Mouse (Mus musculus): ENCODE results near the gene Cpa2. TPM values are rescaled to one million over a fixed set of nuclear protein-coding genes. Genes with fewer than 3 reads are reported as not detected.

Gene Cpa2
- polyA plus RNA-seq, 1 experiment from 2014 or later = 22.8 TPM

GRCm38 (mm10) chr6:30538240-30538639 is 3.1 kb upstream of the Cpa2 start:
- Histone ChIP-seq H3K36me3 (no peaks in the 10 kb centered on the region), H3K4me3 (no peak overlapping the region), H3K4me1 (peaks cover 22% of the 10 kb centered on the region), H3K27me3 (ENCODE audit: low read depth, poor library complexity, severe bottlenecking) (no peaks in the 10 kb centered on the region), H3K9me3 (replicated peaks) (no peaks in the 10 kb centered on the region), H3K27ac (replicated peaks) (peak overlapping the region; percentile 28)
- DNase-seq (ENCODE audit: low spot score) = no peak
- 68% methylated on average over 10 of the region's 10 CpGs for WGBS

- Histone ChIP-seq H3K27ac (replicated peaks) (peak overlapping the region; percentile 28), H3K4me1 (peaks cover 27% of the 10 kb centered on the region), H3K9me3 (replicated peaks) (no peaks in the 10 kb centered on the region), H3K36me3 (no peaks in the 10 kb centered on the region), H3K4me3 (no peak overlapping the region), H3K27me3 (ENCODE audit: low read depth, poor library complexity, severe bottlenecking) (no peaks in the 10 kb centered on the region)
- 82% methylated on average over 5 of the region's 5 CpGs for WGBS
- DNase-seq (ENCODE audit: low spot score) = no peak
Measured at GRCm38 (mm10) chr6:30538800-30539199, 2.6 kb upstream of the Cpa2 start.

- no peak for DNase-seq (ENCODE audit: low spot score)
- 74% methylated on average over 6 of the region's 6 CpGs for WGBS
- H3K27me3 ChIP-seq (ENCODE audit: low read depth, poor library complexity, severe bottlenecking) = no peaks in the 10 kb centered on the region
- no peaks in the 10 kb centered on the region for H3K9me3 ChIP-seq (replicated peaks)
- H3K36me3 ChIP-seq = no peaks in the 10 kb centered on the region
- peak overlapping the region; percentile 58; the same call in 1 of the 2 replicates for H3K27ac ChIP-seq (replicated peaks)
- no peak overlapping the region for H3K4me3 ChIP-seq
- peaks cover 58% of the 10 kb centered on the region for H3K4me1 ChIP-seq
Measured at GRCm38 (mm10) chr6:30542277-30542676, 895 bp downstream of the Cpa2 start.

- DNase-seq (ENCODE audit: low spot score) = no peak
- H3K9me3 ChIP-seq (replicated peaks) = no peaks in the 10 kb centered on the region
- H3K36me3 ChIP-seq = no peaks in the 10 kb centered on the region
- 62% methylated on average over 12 of the region's 12 CpGs for WGBS
- H3K4me3 ChIP-seq = no peak overlapping the region
- peaks cover 63% of the 10 kb centered on the region for H3K4me1 ChIP-seq
- H3K27ac ChIP-seq (replicated peaks) = peak overlapping the region; percentile 75
- H3K27me3 ChIP-seq (ENCODE audit: low read depth, poor library complexity, severe bottlenecking) = no peaks in the 10 kb centered on the region
Measured at GRCm38 (mm10) chr6:30543077-30543476, 1.7 kb downstream of the Cpa2 start.

GRCm38 (mm10) chr6:30543851-30544250 is 2.5 kb downstream of the Cpa2 start:
- WGBS = 36% methylated on average over 8 of the region's 8 CpGs
- DNase-seq (ENCODE audit: low spot score) = no peak
- no peaks in the 10 kb centered on the region for H3K9me3 ChIP-seq (replicated peaks)
- H3K4me3 ChIP-seq = no peak overlapping the region
- H3K36me3 ChIP-seq = no peaks in the 10 kb centered on the region
- H3K27me3 ChIP-seq (ENCODE audit: low read depth, poor library complexity, severe bottlenecking) = no peaks in the 10 kb centered on the region
- peaks cover 65% of the 10 kb centered on the region for H3K4me1 ChIP-seq
- H3K27ac ChIP-seq (replicated peaks) = peak overlapping the region; percentile 75

- H3K4me1 ChIP-seq = peaks cover 80% of the 10 kb centered on the region
- H3K27me3 ChIP-seq (ENCODE audit: low read depth, poor library complexity, severe bottlenecking) = no peaks in the 10 kb centered on the region
- no peaks in the 10 kb centered on the region for H3K36me3 ChIP-seq
- no peak overlapping the region for H3K4me3 ChIP-seq
- H3K27ac ChIP-seq (replicated peaks) = peak overlapping the region; percentile 92
- WGBS = 87% methylated on average over 7 of the region's 7 CpGs
- 0 out of 2 replicates have a peak, but pooled peaks cover 3% of the 10 kb centered on the region for H3K9me3 ChIP-seq (replicated peaks)
- no peak for DNase-seq (ENCODE audit: low spot score)
Measured at GRCm38 (mm10) chr6:30545689-30546088, 4.3 kb downstream of the Cpa2 start.

- Histone ChIP-seq H3K36me3 (no peaks in the 10 kb centered on the region), H3K9me3 (replicated peaks) (0 out of 2 replicates have a peak, but pooled peaks cover 4% of the 10 kb centered on the region), H3K27me3 (ENCODE audit: low read depth, poor library complexity, severe bottlenecking) (no peaks in the 10 kb centered on the region), H3K4me1 (peaks cover 90% of the 10 kb centered on the region), H3K27ac (replicated peaks) (peak overlapping the region; percentile 92), H3K4me3 (peak overlapping the region; percentile 42)
- peak; percentile 73 for DNase-seq (ENCODE audit: low spot score)
- WGBS = 9% methylated on average over 17 of the region's 17 CpGs
Measured at GRCm38 (mm10) chr6:30546571-30547273, 5.3 kb downstream of the Cpa2 start.

GRCm38 (mm10) chr6:30547274-30547645 is 5.9 kb downstream of the Cpa2 start:
- WGBS = 0% methylated on average over 17 of the region's 17 CpGs
- Histone ChIP-seq H3K4me1 (peaks cover 92% of the 10 kb centered on the region), H3K36me3 (no peaks in the 10 kb centered on the region), H3K27me3 (ENCODE audit: low read depth, poor library complexity, severe bottlenecking) (no peaks in the 10 kb centered on the region), H3K4me3 (peak overlapping the region; percentile 42), H3K9me3 (replicated peaks) (0 out of 2 replicates have a peak, but pooled peaks cover 4% of the 10 kb centered on the region), H3K27ac (replicated peaks) (peak overlapping the region; percentile 92)
- peak; percentile 75 for DNase-seq (ENCODE audit: low spot score)

- no peak for DNase-seq (ENCODE audit: low spot score)
- H3K36me3 ChIP-seq = no peaks in the 10 kb centered on the region
- 0 out of 2 replicates have a peak overlapping the region, but pooled peaks have one; percentile 42 for H3K4me3 ChIP-seq
- peaks cover 92% of the 10 kb centered on the region for H3K4me1 ChIP-seq
- H3K9me3 ChIP-seq (replicated peaks) = 0 out of 2 replicates have a peak, but pooled peaks cover 4% of the 10 kb centered on the region
- H3K27ac ChIP-seq (replicated peaks) = peak overlapping the region; percentile 92
- 17% methylated on average over 9 of the region's 9 CpGs for WGBS
- no peaks in the 10 kb centered on the region for H3K27me3 ChIP-seq (ENCODE audit: low read depth, poor library complexity, severe bottlenecking)
Measured at GRCm38 (mm10) chr6:30547656-30548306, 6.4 kb downstream of the Cpa2 start.

GRCm38 (mm10) chr6:30549231-30549761 is 7.9 kb downstream of the Cpa2 start:
- peak; percentile 70 for DNase-seq (ENCODE audit: low spot score)
- Histone ChIP-seq H3K4me1 (peaks cover 90% of the 10 kb centered on the region), H3K9me3 (replicated peaks) (0 out of 2 replicates have a peak, but pooled peaks cover 4% of the 10 kb centered on the region), H3K4me3 (peak overlapping the region; percentile 35), H3K27me3 (ENCODE audit: low read depth, poor library complexity, severe bottlenecking) (no peaks in the 10 kb centered on the region), H3K27ac (replicated peaks) (peak overlapping the region; percentile 92), H3K36me3 (no peaks in the 10 kb centered on the region)
- WGBS = 8% methylated on average over 15 of the region's 15 CpGs

GRCm38 (mm10) chr6:30550496-30551192 is 9.3 kb downstream of the Cpa2 start:
- Histone ChIP-seq H3K27ac (replicated peaks) (peak overlapping the region; percentile 90), H3K27me3 (ENCODE audit: low read depth, poor library complexity, severe bottlenecking) (no peaks in the 10 kb centered on the region), H3K4me3 (no peak overlapping the region), H3K36me3 (no peaks in the 10 kb centered on the region), H3K4me1 (peaks cover 82% of the 10 kb centered on the region), H3K9me3 (replicated peaks) (0 out of 2 replicates have a peak, but pooled peaks cover 4% of the 10 kb centered on the region)
- no peak for DNase-seq (ENCODE audit: low spot score)
- WGBS = 73% methylated on average over 7 of the region's 7 CpGs

GRCm38 (mm10) chr6:30551193-30551515 is 9.8 kb downstream of the Cpa2 start:
- 0 out of 2 replicates have a peak, but pooled peaks cover 4% of the 10 kb centered on the region for H3K9me3 ChIP-seq (replicated peaks)
- H3K36me3 ChIP-seq = no peaks in the 10 kb centered on the region
- H3K4me1 ChIP-seq = peaks cover 82% of the 10 kb centered on the region
- peak overlapping the region; percentile 90 for H3K27ac ChIP-seq (replicated peaks)
- no peak for DNase-seq (ENCODE audit: low spot score)
- no peaks in the 10 kb centered on the region for H3K27me3 ChIP-seq (ENCODE audit: low read depth, poor library complexity, severe bottlenecking)
- H3K4me3 ChIP-seq = no peak overlapping the region

All from midbrain, embryonic 10.5 days (tissue).